Comparison of ENCODE assay signal across 8 mouse cellular contexts in genomic region chr3:64790509-64791244, GRCm38 (mm10). TPM values are rescaled to one million over a fixed set of nuclear protein-coding genes. Genes with fewer than 3 reads are reported as not detected.
DNase-seq lines count a peak whose midpoint lies in the region; ATAC-seq and TF ChIP-seq lines count a peak whose summit lies in the region.

No protein-coding gene starts in this region.

- no peaks in the 10 kb centered on the region for H3K27me3 ChIP-seq in C2C12 (ENCODE audit: control insufficient read depth, insufficient read depth, insufficient read length)
- peaks cover 3% of the 10 kb centered on the region for H3K27me3 ChIP-seq in Patski
- H3K27me3 ChIP-seq in lung, embryonic 15.5 days, result no peaks in the 10 kb centered on the region

- POLR2A ChIA-PET in Patski (lab: Charles Lee), result interaction anchor here (0.6 kb wide), 1 partner anchor 748 kb away, joined by 3 read pairs; no protein-coding TSS in a partner anchor

- intact Hi-C loops in gastrocnemius, postnatal 36 days (cut with DNase I), result loop anchor here (2.0 kb wide), 1 partner anchor 752 kb away; no protein-coding TSS in a partner anchor

- H3K4me3 ChIP-seq in C2C12 (ENCODE audit: insufficient read depth, poor library complexity, severe bottlenecking), result no peak overlapping the region
- H3K4me3 ChIP-seq in lung, embryonic 15.5 days, result no peak overlapping the region

- no peaks in the 10 kb centered on the region for H3K9me3 ChIP-seq in lung, embryonic 15.5 days

- CTCF ChIA-PET in Patski (lab: Charles Lee), result interaction anchor here (1.0 to 2.4 kb wide), 2 partner anchors 10 to 15 kb away, joined by 3 to 7 read pairs; no protein-coding TSS in a partner anchor

- no peaks in the 10 kb centered on the region for H3K79me2 ChIP-seq in C2C12 (ENCODE audit: control insufficient read depth, insufficient read depth)

- no peak overlapping the region for H3K27ac ChIP-seq in lung, embryonic 15.5 days

- peak; percentile 10 for DNase-seq in Patski (ENCODE audit: low read depth, low spot score)
- DNase-seq in embryo, embryonic 10.5 days (ENCODE audit: low spot score), result peak; percentile 75
- peak; percentile 11 to 23 for DNase-seq in gastrocnemius, postnatal 36 days
- DNase-seq in large intestine, adult 2 months (ENCODE audit: low read depth, low spot score), result peak; percentile 4
- DNase-seq in retina, postnatal 1 day, result peak; percentile 71
- DNase-seq in B cell, adult 2 months, result no peak

- WGBS in large intestine, adult 2 months, result 52% methylated on average over 10 of the region's 10 CpGs
- 40% methylated on average over 10 of the region's 10 CpGs for WGBS in lung, embryonic 15.5 days

- ATAC-seq in Patski, result peak; percentile 83
- ATAC-seq in lung, embryonic 15.5 days (ENCODE audit: borderline replicate concordance, extremely low read depth, low FRiP score, low TSS enrichment), result peak; percentile 52

- no peaks in the 10 kb centered on the region for H3K36me3 ChIP-seq in C2C12 (ENCODE audit: control insufficient read depth, insufficient read depth)
- H3K36me3 ChIP-seq in lung, embryonic 15.5 days, result no peaks in the 10 kb centered on the region

- no peak overlapping the region for H3K4me2 ChIP-seq in lung, embryonic 15.5 days

- no peaks in the 10 kb centered on the region for H3K4me1 ChIP-seq in lung, embryonic 15.5 days

- TF ChIP-seq CTCF in C2C12 (IDR thresholded peaks at IDR 0.05; ENCODE audit: control insufficient read depth, insufficient read depth, insufficient read length) (peak; percentile 37), Patski (IDR thresholded peaks at IDR 0.05) (peak; percentile 89)

- no peak overlapping the region for H3K9ac ChIP-seq in lung, embryonic 15.5 days

- no peaks in the 10 kb centered on the region for H3K79me3 ChIP-seq in C2C12 (ENCODE audit: low read depth)

- no peak overlapping the region for H3ac ChIP-seq in C2C12 (ENCODE audit: control insufficient read depth, insufficient read length, low read depth)

- in situ Hi-C loops in Patski (cut with MboI; ENCODE audit: low pct_unique_long_range_greater_than_20kb), result loop anchor here (10.0 to 25.0 kb wide), 3 partner anchors 816 to 1236 kb away; partner anchors contain the start of gene Gmps

TF ChIP-seq in C2C12, 6 proteins besides CTCF, POLR2A, EP300 and RAD21:
- no peak for TF ChIP-seq FOSL1 (IDR thresholded peaks at IDR 0.05; ENCODE audit: insufficient read depth, low read length, poor library complexity, severe bottlenecking)
- no peak for TF ChIP-seq MYOD1 (IDR thresholded peaks at IDR 0.05; ENCODE audit: control insufficient read depth, insufficient read length, low read depth)
- no peak for TF ChIP-seq MYOG (IDR thresholded peaks at IDR 0.05; ENCODE audit: control insufficient read depth, extremely low read depth, insufficient read length)
- TF ChIP-seq CEBPB (IDR thresholded peaks at IDR 0.05; ENCODE audit: low read depth), result no peak
- no peak for TF ChIP-seq USF1 (IDR thresholded peaks at IDR 0.05; ENCODE audit: low read depth)
- TF ChIP-seq MAX (IDR thresholded peaks at IDR 0.05), result no peak
TF ChIP-seq in C2C12: peak in this region for 0.

RNA-seq across cellular contexts. Expression of gene Vmn2r7, which starts 53.9 kb away (rescaled TPM):
- polyA plus RNA-seq in C2C12 (2012; fragmentation: generic; extraction: Trizol), result not detected
- not detected for polyA plus RNA-seq in Patski (2021)
- not detected for total RNA-seq in gastrocnemius, postnatal 36 days (2021)
- not detected in 2 replicates for polyA plus RNA-seq in large intestine, adult 2 months (2012; rRNA removed)
- polyA plus RNA-seq in lung, embryonic 15.5 days (2015; fragmentation: Nextera tagmentation; extraction: Ambion mirVana), result not detected in 2 replicates

Comparison
In these comparisons a context has a peak if more than half of its experiments do, and no peak if none do; other contexts are left out.
1. DNase-seq: peak in Patski (single experiment), embryo, embryonic 10.5 days (single experiment), gastrocnemius, postnatal 36 days (2 of 2), large intestine, adult 2 months (single experiment) and retina, postnatal 1 day (single experiment); none in B cell, adult 2 months (0 of 2).